Mouse (Mus musculus) fibroblast of lung, adult 2 months (primary cell): ENCODE data around the gene Wdfy3.
"Not testable (repeated sequence)": the region's sequence is repeated elsewhere in the genome, so short reads cannot be mapped to it uniquely, and the experiment has no call there.

Source experiments
- DNase-seq: peaks from one replicate; pipeline ENCODE4 v3.0.0-alpha.2; 2011; ENCODE audit warnings: low read depth

Gene Wdfy3

GRCm38 (mm10) chr5:102069767-102070413, at the start of gene Wdfy3:
Gene Wdfy3 (minus strand): TSS chr5:102069921.
- DNase-seq = no peak

- DNase-seq = no peak
Measured at GRCm38 (mm10) chr5:102113009-102113408, 43.3 kb upstream of the Wdfy3 start.

GRCm38 (mm10) chr5:102112034-102112433, 42.3 kb upstream of the Wdfy3 start:
- no peak for DNase-seq

GRCm38 (mm10) chr5:102110031-102110430, 40.3 kb upstream of the Wdfy3 start:
- DNase-seq = no peak

- no peak for DNase-seq
Measured at GRCm38 (mm10) chr5:102105919-102106318, 36.2 kb upstream of the Wdfy3 start.

GRCm38 (mm10) chr5:102101815-102102214, 32.1 kb upstream of the Wdfy3 start:
- not testable (repeated sequence) for DNase-seq

- no peak for DNase-seq
Measured at GRCm38 (mm10) chr5:102100246-102101241, 30.8 kb upstream of the Wdfy3 start.

GRCm38 (mm10) chr5:102095576-102095975, 25.9 kb upstream of the Wdfy3 start:
- DNase-seq = no peak

- DNase-seq = no peak
Measured at GRCm38 (mm10) chr5:102090686-102091085, 21.0 kb upstream of the Wdfy3 start.

- DNase-seq = no peak
Measured at GRCm38 (mm10) chr5:102084737-102085705, 15.3 kb upstream of the Wdfy3 start.

- DNase-seq = no peak
Measured at GRCm38 (mm10) chr5:102074086-102074485, 4.4 kb upstream of the Wdfy3 start.

- DNase-seq = no peak
Measured at GRCm38 (mm10) chr5:102072057-102072456, 2.3 kb upstream of the Wdfy3 start.

GRCm38 (mm10) chr5:102071241-102071640, 1.5 kb upstream of the Wdfy3 start:
- no peak for DNase-seq

- DNase-seq = no peak
Measured at GRCm38 (mm10) chr5:102070788-102071187, 1.1 kb upstream of the Wdfy3 start.

GRCm38 (mm10) chr5:102070414-102070768, 670 bp upstream of the Wdfy3 start:
- DNase-seq = no peak

GRCm38 (mm10) chr5:102069051-102069766, 512 bp downstream of the Wdfy3 start:
- no peak for DNase-seq

GRCm38 (mm10) chr5:102066458-102066857, 3.3 kb downstream of the Wdfy3 start:
- no peak for DNase-seq

GRCm38 (mm10) chr5:102063013-102063752, 6.5 kb downstream of the Wdfy3 start:
- DNase-seq = no peak

- DNase-seq = no peak
Measured at GRCm38 (mm10) chr5:102061816-102062215, 7.9 kb downstream of the Wdfy3 start.

GRCm38 (mm10) chr5:102055946-102056345, 13.8 kb downstream of the Wdfy3 start:
- no peak for DNase-seq
